ENCODE assay signal across 1 mouse cellular context in genomic region chr19:46148372-46148760, GRCm38 (mm10).
TF ChIP-seq lines count a peak whose summit lies in the region.

No protein-coding gene starts in this region.

TF ChIP-seq in MEL, 35 proteins besides CTCF, POLR2A, EP300 and RAD21 (continued from another document):
- TF ChIP-seq MYC (IDR thresholded peaks at IDR 0.05; ENCODE audit: low read depth, low read length) (peak; percentile 56; the same call in 1 of the 2 replicates), SIN3A (IDR thresholded peaks at IDR 0.05; ENCODE audit: low read length) (peak; percentile 98), USF2 (IDR thresholded peaks at IDR 0.05; ENCODE audit: borderline replicate concordance in 1 of 2, insufficient read depth in 1 of 2, low read depth in 1 of 2, low read length in 2 of 2) (peak in 1 of 2 experiments; percentile 55; a peak in 2 of 4 replicates), HCFC1 (IDR thresholded peaks at IDR 0.05; ENCODE audit: low read depth, low read length) (0 out of 2 replicates have a peak, but pooled peaks have one; percentile 26), UBTF (IDR thresholded peaks at IDR 0.05; ENCODE audit: borderline replicate concordance, insufficient read depth, low read depth, low read length) (no peak), BHLHE40 (IDR thresholded peaks at IDR 0.05; ENCODE audit: borderline replicate concordance, low read depth, low read length) (0 out of 2 replicates have a peak, but pooled peaks have one; percentile 22), USF1 (IDR thresholded peaks at IDR 0.05; ENCODE audit: low read depth, low read length) (peak; percentile 91), MAX (IDR thresholded peaks at IDR 0.05; ENCODE audit: low read length) (peak; percentile 95)
TF ChIP-seq in MEL: peak in this region for 9.
